Mouse (Mus musculus) midbrain, embryonic 11.5 days (tissue): ENCODE measurements around the gene Cfap77. TPM values are rescaled to one million over a fixed set of nuclear protein-coding genes. Genes with fewer than 3 reads are reported as not detected.

Experiments
- polyA plus RNA-seq: library from polyadenylated mRNA; unstranded; fragments of >200 nt; fragmentation: Nextera tagmentation; extraction: Ambion mirVana; gene quantifications from 2 replicates; pipeline ENCODE4 v1.2.1, GENCODE M21; 2014

The Cfap77 gene
- polyA plus RNA-seq, 1 experiment from 2014 or later = 0.77 TPM

Other genes with a start within 250 kb of the Cfap77 start
- gene Gtf3c4, start 214.7 kb downstream of the Cfap77 start, polyA plus RNA-seq = 32.2 and 34.3 TPM in 2 replicates
- 18.8 and 20.7 TPM in 2 replicates for gene Ddx31, start 214.7 kb downstream of the Cfap77 start, polyA plus RNA-seq
- gene Barhl1, start 138.4 kb downstream of the Cfap77 start, polyA plus RNA-seq = 12.2 and 12.7 TPM in 2 replicates
- 11.4 and 13.8 TPM in 2 replicates for gene Ttf1, start 5.2 kb upstream of the Cfap77 start, polyA plus RNA-seq
- gene Setx, start 69.1 kb upstream of the Cfap77 start, polyA plus RNA-seq = 11.0 and 11.2 TPM in 2 replicates
- 3.1 and 4.6 TPM in 2 replicates for gene Ntng2, start 197.9 kb upstream of the Cfap77 start, polyA plus RNA-seq